Mouse (Mus musculus): ENCODE results near the gene Acin1. TPM values are rescaled to one million over a fixed set of nuclear protein-coding genes. Genes with fewer than 3 reads are reported as not detected.
"Not testable (repeated sequence)": the region's sequence is repeated elsewhere in the genome, so short reads cannot be mapped to it uniquely, and the experiment has no call there.

Acin1 gene
- polyA plus RNA-seq, 1 experiment from 2014 or later = 116 TPM

DNA sequence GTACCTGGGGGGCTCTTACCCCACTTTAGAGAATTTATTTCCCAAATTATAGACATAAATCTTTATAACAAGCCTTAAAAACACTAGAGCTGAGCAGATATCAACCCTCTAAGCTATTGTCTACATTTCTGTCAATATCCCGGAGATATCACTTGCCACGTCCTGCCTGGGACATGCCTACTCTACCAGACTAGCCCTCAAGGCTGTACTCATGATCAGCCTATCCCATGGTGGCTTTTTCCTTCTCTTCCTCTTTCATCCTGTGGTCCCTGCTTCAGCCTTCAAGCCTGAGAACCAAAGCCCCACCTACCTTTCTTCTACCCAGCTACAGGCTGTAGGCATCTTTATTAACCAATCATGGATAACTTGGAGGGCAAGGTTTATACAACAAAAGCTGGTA is 56.9 kb downstream of the Acin1 start:
- no peaks in the 10 kb centered on the region for H3K4me1 ChIP-seq (replicated peaks; ENCODE audit: control insufficient read depth, insufficient read depth, low read length)
- 84% methylated on average over 2 of the region's 2 CpGs for WGBS
- H3K27me3 ChIP-seq (ENCODE audit: control insufficient read depth, insufficient read depth, low read depth, low read length) = no peaks in the 10 kb centered on the region
- H3K9me3 ChIP-seq (ENCODE audit: control insufficient read depth, low read length) = no peaks in the 10 kb centered on the region
- ATAC-seq (ENCODE audit: low read depth) = no peak
- no peak overlapping the region for H3K4me3 ChIP-seq (ENCODE audit: low read length)
- H3K27ac ChIP-seq (ENCODE audit: low read length) = no peak overlapping the region
- H3K4me2 ChIP-seq (ENCODE audit: low read depth, low read length) = no peak overlapping the region
- H3K9ac ChIP-seq (ENCODE audit: low read length) = no peak overlapping the region
- peaks cover 13% of the 10 kb centered on the region for H3K36me3 ChIP-seq (ENCODE audit: control insufficient read depth, insufficient read depth, low read length)

DNA sequence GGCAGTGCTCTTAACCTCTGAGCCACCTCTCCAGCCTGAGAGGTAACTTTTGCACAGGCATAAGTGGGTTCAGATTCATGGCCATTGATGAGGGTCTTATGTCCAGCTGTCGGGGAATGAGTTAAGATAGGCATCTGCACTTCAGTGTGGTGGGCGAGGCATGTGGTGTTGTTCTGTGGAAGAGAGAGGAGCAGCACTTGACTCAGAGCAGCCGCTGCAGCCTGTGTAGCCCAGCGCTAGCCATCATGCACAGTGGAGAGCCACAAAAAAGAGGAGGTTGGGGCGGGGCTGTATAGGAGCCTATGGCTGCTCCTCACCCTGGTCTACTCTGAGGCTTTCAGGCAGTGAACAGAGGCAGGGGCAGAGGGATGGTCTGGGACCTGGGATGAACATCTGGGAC is 58.6 kb downstream of the Acin1 start:
- H3K9me3 ChIP-seq (ENCODE audit: control insufficient read depth, low read length) = no peaks in the 10 kb centered on the region
- no peak overlapping the region for H3K27ac ChIP-seq (ENCODE audit: low read length)
- no peaks in the 10 kb centered on the region for H3K4me1 ChIP-seq (replicated peaks; ENCODE audit: control insufficient read depth, insufficient read depth, low read length)
- H3K4me2 ChIP-seq (ENCODE audit: low read depth, low read length) = no peak overlapping the region
- H3K36me3 ChIP-seq (ENCODE audit: control insufficient read depth, insufficient read depth, low read length) = peaks cover 9% of the 10 kb centered on the region
- H3K4me3 ChIP-seq (ENCODE audit: low read length) = no peak overlapping the region
- no peaks in the 10 kb centered on the region for H3K27me3 ChIP-seq (ENCODE audit: control insufficient read depth, insufficient read depth, low read depth, low read length)
- no peak overlapping the region for H3K9ac ChIP-seq (ENCODE audit: low read length)
- 54% methylated on average over 5 of the region's 5 CpGs for WGBS
- ATAC-seq (ENCODE audit: low read depth) = no peak

GRCm38 (mm10) chr14:54624976-54625375 is 61.8 kb downstream of the Acin1 start:
- no peak overlapping the region for H3K27ac ChIP-seq (ENCODE audit: low read length)
- no peaks in the 10 kb centered on the region for H3K36me3 ChIP-seq (ENCODE audit: control insufficient read depth, insufficient read depth, low read length)
- no peaks in the 10 kb centered on the region for H3K9me3 ChIP-seq (ENCODE audit: control insufficient read depth, low read length)
- WGBS = 68% methylated on average over 10 of the region's 10 CpGs
- ATAC-seq (ENCODE audit: low read depth) = no peak
- H3K4me2 ChIP-seq (ENCODE audit: low read depth, low read length) = no peak overlapping the region
- no peaks in the 10 kb centered on the region for H3K27me3 ChIP-seq (ENCODE audit: control insufficient read depth, insufficient read depth, low read depth, low read length)
- H3K4me3 ChIP-seq (ENCODE audit: low read length) = no peak overlapping the region
- no peak overlapping the region for H3K9ac ChIP-seq (ENCODE audit: low read length)
- no peaks in the 10 kb centered on the region for H3K4me1 ChIP-seq (replicated peaks; ENCODE audit: control insufficient read depth, insufficient read depth, low read length)

DNA sequence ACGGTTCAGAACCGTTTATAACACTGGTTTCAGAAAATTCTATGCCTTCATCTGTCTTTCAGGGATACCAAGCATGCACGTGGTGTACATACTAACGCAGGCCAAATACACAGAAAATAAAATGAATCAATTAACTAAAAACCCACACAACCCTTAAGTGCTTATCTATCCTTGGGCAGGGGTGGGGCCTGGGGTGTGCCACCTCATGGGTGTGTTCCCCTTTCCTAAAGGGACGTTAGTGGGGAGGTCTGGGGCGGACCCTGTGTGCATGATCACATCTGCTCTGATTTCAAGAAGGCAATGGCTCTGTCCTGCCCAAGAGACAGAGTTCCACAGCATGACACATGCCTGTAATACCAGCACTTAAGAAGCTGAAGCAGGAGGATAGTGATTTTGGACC is 63.4 kb downstream of the Acin1 start:
- no peaks in the 10 kb centered on the region for H3K27me3 ChIP-seq (ENCODE audit: control insufficient read depth, insufficient read depth, low read depth, low read length)
- H3K4me3 ChIP-seq (ENCODE audit: low read length) = no peak overlapping the region
- H3K9me3 ChIP-seq (ENCODE audit: control insufficient read depth, low read length) = no peaks in the 10 kb centered on the region
- no peaks in the 10 kb centered on the region for H3K36me3 ChIP-seq (ENCODE audit: control insufficient read depth, insufficient read depth, low read length)
- 78% methylated on average over 6 of the region's 6 CpGs for WGBS
- no peak overlapping the region for H3K9ac ChIP-seq (ENCODE audit: low read length)
- no peak overlapping the region for H3K27ac ChIP-seq (ENCODE audit: low read length)
- no peak overlapping the region for H3K4me2 ChIP-seq (ENCODE audit: low read depth, low read length)
- H3K4me1 ChIP-seq (replicated peaks; ENCODE audit: control insufficient read depth, insufficient read depth, low read length) = no peaks in the 10 kb centered on the region
- ATAC-seq (ENCODE audit: low read depth) = no peak

DNA sequence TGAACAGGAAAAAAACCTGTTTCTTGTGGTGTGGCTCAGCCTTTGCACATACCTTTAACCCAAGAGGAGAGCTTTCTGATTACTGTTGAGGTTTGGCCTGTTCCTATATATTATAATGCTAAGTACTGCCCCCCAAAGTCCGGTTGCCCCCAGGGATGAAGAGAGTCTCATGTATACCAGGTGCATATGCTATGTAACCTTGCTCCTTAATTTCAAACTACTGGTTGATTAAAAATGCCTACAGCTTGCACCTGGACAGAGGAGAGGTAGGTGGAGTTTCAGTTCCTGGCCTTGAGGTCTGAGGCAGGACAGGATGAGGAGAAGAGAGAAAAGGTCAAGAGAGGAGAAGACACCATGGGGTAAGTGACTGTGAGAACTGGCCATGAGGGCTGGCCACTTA is 65.6 kb downstream of the Acin1 start, which contains the start of gene Psmb11:
Gene Psmb11 (plus strand): TSS at position 301 of the 400 bp plus-strand sequence.
- WGBS = 87% methylated on average over 1 of the region's 1 CpGs
- H3K4me1 ChIP-seq (replicated peaks; ENCODE audit: control insufficient read depth, insufficient read depth, low read length) = peaks cover 7% of the 10 kb centered on the region
- no peak within 1 kb of the TSS for H3K27ac ChIP-seq (ENCODE audit: low read length)
- H3K4me3 ChIP-seq (ENCODE audit: low read length) = no peak within 1 kb of the TSS
- no peak within 1 kb of the TSS for H3K9ac ChIP-seq (ENCODE audit: low read length)
- no peaks in the 10 kb centered on the region for H3K27me3 ChIP-seq (ENCODE audit: control insufficient read depth, insufficient read depth, low read depth, low read length)
- H3K4me2 ChIP-seq (ENCODE audit: low read depth, low read length) = no peak within 1 kb of the TSS
- no peak for ATAC-seq (ENCODE audit: low read depth)
- H3K36me3 ChIP-seq (ENCODE audit: control insufficient read depth, insufficient read depth, low read length) = no peaks in the 10 kb centered on the region
- H3K9me3 ChIP-seq (ENCODE audit: control insufficient read depth, low read length) = no peaks in the 10 kb centered on the region

DNA sequence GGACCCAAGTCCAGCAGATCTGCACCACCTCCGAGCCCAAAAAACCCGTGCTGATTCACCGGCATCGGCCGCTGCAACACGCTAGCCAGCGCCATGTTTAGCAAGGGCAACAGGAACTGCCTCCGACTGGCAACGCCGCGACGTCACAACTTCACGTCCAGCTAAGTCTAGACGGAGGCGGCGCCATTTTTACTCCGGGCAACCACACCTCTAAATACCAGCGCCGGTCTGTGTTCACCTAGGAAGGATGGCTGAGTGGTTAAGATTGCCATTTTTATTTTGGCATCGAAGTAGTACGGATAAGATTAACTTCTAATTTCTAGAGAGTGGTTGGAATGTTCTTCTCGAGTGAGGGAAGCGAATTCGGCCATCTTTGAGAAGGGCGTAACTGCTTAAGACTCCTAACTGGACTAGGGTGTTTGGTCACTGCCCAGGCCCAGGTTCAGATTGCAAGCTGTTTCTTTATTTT is 68.8 kb downstream of the Acin1 start, which contains the start of gene Psmb5:
Gene Psmb5 (minus strand): TSS at position 126 of the 469 bp plus-strand sequence.
- peak within 1 kb of the TSS; percentile 67 for H3K27ac ChIP-seq (ENCODE audit: low read length)
- under 1% methylated on average over 22 of the region's 25 CpGs for WGBS
- H3K9ac ChIP-seq (ENCODE audit: low read length) = peak within 1 kb of the TSS; percentile 90
- H3K9me3 ChIP-seq (ENCODE audit: control insufficient read depth, low read length) = no peaks in the 10 kb centered on the region
- ATAC-seq (ENCODE audit: low read depth) = peak; percentile 92
- H3K4me2 ChIP-seq (ENCODE audit: low read depth, low read length) = peak within 1 kb of the TSS; percentile 86
- peaks cover 7% of the 10 kb centered on the region for H3K4me1 ChIP-seq (replicated peaks; ENCODE audit: control insufficient read depth, insufficient read depth, low read length)
- peak within 1 kb of the TSS; percentile 89 for H3K4me3 ChIP-seq (ENCODE audit: low read length)
- H3K27me3 ChIP-seq (ENCODE audit: control insufficient read depth, insufficient read depth, low read depth, low read length) = no peaks in the 10 kb centered on the region
- peaks cover 15% of the 10 kb centered on the region for H3K36me3 ChIP-seq (ENCODE audit: control insufficient read depth, insufficient read depth, low read length)

DNA sequence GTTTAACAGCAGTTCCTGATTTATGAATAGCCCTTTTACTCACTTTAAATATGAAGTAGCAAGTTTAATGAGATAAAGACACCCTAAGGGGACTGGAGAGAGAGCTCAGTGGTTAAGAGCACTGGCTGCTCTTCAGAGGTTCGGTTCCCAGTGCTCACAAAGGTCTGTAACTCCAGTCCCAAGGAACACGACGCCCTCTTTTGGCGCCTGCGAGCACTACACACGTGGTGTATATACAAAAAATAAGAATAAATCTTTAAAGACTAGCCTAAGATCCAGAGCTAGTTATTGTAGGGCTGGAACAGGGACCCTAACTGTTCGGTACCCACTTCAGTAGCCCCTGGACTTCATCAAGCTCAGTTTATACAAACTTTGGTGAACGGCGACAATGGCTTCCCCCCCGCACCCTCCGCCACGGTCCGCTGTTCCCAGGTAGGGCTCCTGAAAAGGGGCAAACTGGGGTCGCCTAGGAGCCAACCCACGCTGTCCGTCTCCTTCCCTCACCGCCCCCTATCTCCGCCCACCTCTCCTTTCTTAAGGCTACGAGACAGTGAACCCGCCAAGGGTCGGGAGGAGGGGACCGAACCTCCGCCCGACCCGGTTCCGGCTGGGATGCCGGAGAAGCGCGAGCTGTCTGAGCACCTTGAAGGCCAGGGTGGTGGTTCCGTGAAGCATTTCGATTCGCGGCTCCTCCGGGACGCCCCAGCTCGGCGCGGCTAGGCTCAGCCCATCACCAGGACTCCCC is 69.4 kb downstream of the Acin1 start:
- Histone ChIP-seq H3K4me1 (replicated peaks; ENCODE audit: control insufficient read depth, insufficient read depth, low read length) (peaks cover 7% of the 10 kb centered on the region), H3K27me3 (ENCODE audit: control insufficient read depth, insufficient read depth, low read depth, low read length) (no peaks in the 10 kb centered on the region), H3K36me3 (ENCODE audit: control insufficient read depth, insufficient read depth, low read length) (peaks cover 19% of the 10 kb centered on the region), H3K4me3 (ENCODE audit: low read length) (peak overlapping the region; percentile 89), H3K27ac (ENCODE audit: low read length) (peak overlapping the region; percentile 67), H3K9me3 (ENCODE audit: control insufficient read depth, low read length) (no peaks in the 10 kb centered on the region), H3K4me2 (ENCODE audit: low read depth, low read length) (peak overlapping the region; percentile 86), H3K9ac (ENCODE audit: low read length) (peak overlapping the region; percentile 90)
- ATAC-seq (ENCODE audit: low read depth) = peak; percentile 58
- 2% methylated on average over 36 of the region's 38 CpGs for WGBS

DNA sequence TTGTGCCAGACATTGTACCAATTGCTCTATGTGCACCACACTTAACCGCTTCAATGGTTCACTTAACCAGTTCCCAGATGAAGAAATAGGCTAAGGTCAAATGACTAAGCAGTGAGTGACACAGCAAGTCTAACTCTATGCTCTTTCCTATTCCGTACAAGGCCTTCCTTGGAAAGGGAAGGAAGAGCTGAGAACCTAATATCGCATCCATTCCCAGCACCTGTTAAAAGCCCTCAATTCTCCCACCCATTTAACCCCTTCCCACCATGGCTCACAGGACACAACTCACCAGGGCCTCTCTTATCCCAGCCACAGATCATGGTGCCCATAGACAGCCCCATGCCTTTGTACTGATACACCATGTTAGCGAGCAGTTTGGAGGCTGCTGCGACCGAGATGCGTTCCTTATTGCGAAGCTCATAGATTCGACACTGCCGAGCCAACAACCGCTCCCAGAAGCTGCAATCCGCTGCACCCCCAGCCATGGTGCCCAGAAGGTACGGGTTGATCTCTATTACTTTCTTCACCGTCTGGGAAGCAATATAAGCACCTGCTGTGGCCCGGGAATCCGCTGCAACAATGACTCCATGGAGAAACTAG is 70.4 kb downstream of the Acin1 start:
- Histone ChIP-seq H3K9ac (ENCODE audit: low read length) (no peak overlapping the region), H3K4me2 (ENCODE audit: low read depth, low read length) (no peak overlapping the region), H3K27me3 (ENCODE audit: control insufficient read depth, insufficient read depth, low read depth, low read length) (no peaks in the 10 kb centered on the region), H3K4me1 (replicated peaks; ENCODE audit: control insufficient read depth, insufficient read depth, low read length) (peaks cover 7% of the 10 kb centered on the region), H3K9me3 (ENCODE audit: control insufficient read depth, low read length) (no peaks in the 10 kb centered on the region), H3K36me3 (ENCODE audit: control insufficient read depth, insufficient read depth, low read length) (peaks cover 22% of the 10 kb centered on the region), H3K4me3 (ENCODE audit: low read length) (no peak overlapping the region; the same call in 1 of the 2 replicates), H3K27ac (ENCODE audit: low read length) (no peak overlapping the region)
- ATAC-seq (ENCODE audit: low read depth) = no peak
- 91% methylated on average over 16 of the region's 16 CpGs for WGBS

DNA sequence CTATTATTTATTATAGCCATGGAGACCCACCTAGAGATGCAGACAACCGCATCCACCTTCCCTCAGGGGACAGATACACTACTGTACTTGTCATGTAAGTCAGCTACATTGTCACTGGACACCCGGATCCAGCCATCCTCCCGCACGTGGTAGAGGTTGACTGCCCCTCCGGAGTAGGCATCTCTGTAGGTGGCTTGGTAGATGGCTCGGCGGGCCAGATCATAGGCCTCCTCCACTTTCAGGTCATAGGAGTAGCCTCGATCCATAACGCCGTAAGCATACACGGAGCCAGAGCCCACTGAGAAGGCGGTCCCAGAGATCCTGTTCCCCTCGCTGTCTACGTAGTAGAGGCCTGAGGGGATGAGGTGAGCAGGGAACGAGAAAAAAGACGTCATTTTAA is 72.6 kb downstream of the Acin1 start:
- peaks cover 22% of the 10 kb centered on the region for H3K36me3 ChIP-seq (ENCODE audit: control insufficient read depth, insufficient read depth, low read length)
- 94% methylated on average over 14 of the region's 16 CpGs for WGBS
- not testable (repeated sequence) for H3K4me2 ChIP-seq (ENCODE audit: low read depth, low read length); H3K9me3 ChIP-seq (ENCODE audit: control insufficient read depth, low read length); H3K27me3 ChIP-seq (ENCODE audit: control insufficient read depth, insufficient read depth, low read depth, low read length); H3K4me3 ChIP-seq (ENCODE audit: low read length); H3K27ac ChIP-seq (ENCODE audit: low read length); H3K4me1 ChIP-seq (replicated peaks; ENCODE audit: control insufficient read depth, insufficient read depth, low read length); H3K9ac ChIP-seq (ENCODE audit: low read length); ATAC-seq (ENCODE audit: low read depth)

Measured in lung, embryonic 16.5 days (tissue).